Mouse (Mus musculus) lung, postnatal 0 days (tissue): ENCODE results near the gene Cntnap4. TPM values are rescaled to one million over a fixed set of nuclear protein-coding genes. Genes with fewer than 3 reads are reported as not detected.
"Not testable (repeated sequence)": the region's sequence is repeated elsewhere in the genome, so short reads cannot be mapped to it uniquely, and the experiment has no call there.

ENCODE experiments used
- ATAC-seq: fragments of 200-750 bp; cut with Nextera tagmentation; 2 replicates; pipeline ENCODE4 v1.8.0; 2017; ENCODE audit warnings: moderate library complexity
- DNase-seq: peaks from one replicate; pipeline ENCODE4 v3.0.0-alpha.2; 2016; ENCODE audit warnings: low spot score
- H3K27ac ChIP-seq: fragments of 300-500 bp; sonication (generic); 2 replicates; pipeline ENCODE4 v1.5.1; 2014; ENCODE audit warnings: antibody characterized with exemption, mild to moderate bottlenecking, low read length, mixed read lengths
- H3K27me3 ChIP-seq: fragments of 300-500 bp; sonication (generic); replicated peaks from 2 replicates; pipeline ENCODE4 v1.6.1; 2014; ENCODE audit warnings: low read length, mixed read lengths; ENCODE audit not compliant: insufficient read depth
- H3K36me3 ChIP-seq: fragments of 300-500 bp; sonication (generic); 2 replicates; pipeline ENCODE4 v1.6.1; 2014; ENCODE audit warnings: low read length, mixed read lengths; ENCODE audit not compliant: insufficient read depth
- H3K4me1 ChIP-seq: fragments of 300-500 bp; sonication (generic); 2 replicates; pipeline ENCODE4 v1.6.1; 2014; ENCODE audit warnings: antibody characterized with exemption, low read depth, low read length, mixed read lengths; ENCODE audit not compliant: insufficient read depth
- H3K4me2 ChIP-seq: fragments of 300-500 bp; sonication (generic); replicated peaks from 2 replicates; pipeline ENCODE4 v1.6.1; 2014; ENCODE audit warnings: low read depth, mild to moderate bottlenecking, low read length, moderate library complexity, mixed read lengths
- H3K4me3 ChIP-seq: fragments of 300-500 bp; sonication (generic); 2 replicates; pipeline ENCODE4 v1.5.1; 2014; ENCODE audit warnings: low read depth, low read length
- H3K9ac ChIP-seq: fragments of 300-500 bp; sonication (generic); replicated peaks from 2 replicates; pipeline ENCODE4 v1.6.1; 2014; ENCODE audit warnings: low read depth, mild to moderate bottlenecking
- H3K9me3 ChIP-seq: fragments of 300-500 bp; sonication (generic); 2 replicates; pipeline ENCODE4 v1.6.1; 2016; ENCODE audit warnings: low read length, mixed read lengths
- CTCF ChIP-seq: IDR thresholded peaks from 2 replicates; pipeline ENCODE4 v1.5.1; 2016; ENCODE audit warnings: antibody characterized with exemption, mild to moderate bottlenecking
- EP300 ChIP-seq: IDR thresholded peaks from 2 replicates; pipeline ENCODE4 v1.6.1; 2016; ENCODE audit warnings: antibody characterized with exemption, mild to moderate bottlenecking, control low read depth
- WGBS: fragments of 180-500 bp; shearing (Covaris S2); extraction: QIAGEN DNeasy Blood & Tissue Kit; methylation state at CpG from one replicate; pipeline ENCODE4 v1.1.7; 2014; 5-methylcytosine and 5-hydroxymethylcytosine counted together
- polyA plus RNA-seq: library from polyadenylated mRNA; unstranded; fragments of >200 nt; fragmentation: Nextera tagmentation; extraction: Ambion mirVana; gene quantifications from 2 replicates; pipeline ENCODE4 v1.2.1, GENCODE M21; 2015

The Cntnap4 gene
- polyA plus RNA-seq, 1 experiment from 2014 or later = not detected

DNA sequence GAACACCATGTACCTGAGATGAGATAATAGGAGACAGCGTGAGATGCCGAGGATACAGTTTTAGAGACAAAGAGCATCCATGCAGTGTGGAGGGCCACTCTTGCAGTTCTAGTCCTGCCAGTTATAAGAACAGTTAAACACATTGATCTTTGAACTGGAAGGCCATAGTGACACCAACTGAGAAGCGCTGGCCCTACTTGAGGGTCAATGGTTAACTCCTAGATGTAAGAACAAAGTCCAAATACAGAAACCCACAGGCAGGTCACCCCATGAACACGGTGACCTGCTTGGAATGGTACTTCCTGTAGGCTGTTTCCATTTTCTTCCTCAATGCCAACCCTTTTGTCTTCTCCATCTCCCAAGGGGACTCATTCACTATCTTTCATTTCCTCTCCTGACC is 173.5 kb downstream of the Cntnap4 start:
- 75% methylated on average over 4 of the region's 4 CpGs for WGBS
- no peak for TF ChIP-seq CTCF
- no peak for TF ChIP-seq EP300
- Histone ChIP-seq H3K4me1 (no peaks in the 10 kb centered on the region), H3K4me2 (no peak overlapping the region), H3K27me3 (no peaks in the 10 kb centered on the region), H3K9ac (no peak overlapping the region), H3K9me3 (no peaks in the 10 kb centered on the region), H3K27ac (no peak overlapping the region), H3K4me3 (no peak overlapping the region), H3K36me3 (no peaks in the 10 kb centered on the region)
- DNase-seq = no peak
- no peak for ATAC-seq

DNA sequence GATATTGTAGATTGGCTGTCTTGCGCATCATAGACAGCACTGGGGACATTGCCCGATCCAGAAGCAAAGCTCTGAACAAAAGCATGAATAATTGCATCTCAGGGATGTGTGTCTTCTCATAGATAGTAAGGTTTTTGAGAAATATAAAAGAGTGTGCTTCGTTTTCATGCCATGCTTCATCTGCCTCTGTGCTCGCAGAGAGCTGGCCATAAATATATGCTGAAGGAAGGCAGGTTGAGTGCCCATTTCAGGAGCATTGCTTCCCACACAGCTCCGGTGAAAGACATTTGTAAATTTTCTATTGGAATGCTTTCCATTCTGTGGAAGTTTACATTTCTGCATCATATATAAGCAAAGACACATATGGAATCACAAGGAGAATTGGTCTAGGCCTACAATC is 177.5 kb downstream of the Cntnap4 start:
- no peak for ATAC-seq
- DNase-seq = no peak
- TF ChIP-seq CTCF (no peak), EP300 (no peak)
- no peak overlapping the region for H3K4me3 ChIP-seq
- H3K36me3 ChIP-seq = no peaks in the 10 kb centered on the region
- 82% methylated on average over 5 of the region's 5 CpGs for WGBS
- no peaks in the 10 kb centered on the region for H3K4me1 ChIP-seq
- H3K4me2 ChIP-seq = no peak overlapping the region
- no peak overlapping the region for H3K9ac ChIP-seq
- H3K27ac ChIP-seq = no peak overlapping the region
- H3K27me3 ChIP-seq = no peaks in the 10 kb centered on the region
- H3K9me3 ChIP-seq = no peaks in the 10 kb centered on the region

DNA sequence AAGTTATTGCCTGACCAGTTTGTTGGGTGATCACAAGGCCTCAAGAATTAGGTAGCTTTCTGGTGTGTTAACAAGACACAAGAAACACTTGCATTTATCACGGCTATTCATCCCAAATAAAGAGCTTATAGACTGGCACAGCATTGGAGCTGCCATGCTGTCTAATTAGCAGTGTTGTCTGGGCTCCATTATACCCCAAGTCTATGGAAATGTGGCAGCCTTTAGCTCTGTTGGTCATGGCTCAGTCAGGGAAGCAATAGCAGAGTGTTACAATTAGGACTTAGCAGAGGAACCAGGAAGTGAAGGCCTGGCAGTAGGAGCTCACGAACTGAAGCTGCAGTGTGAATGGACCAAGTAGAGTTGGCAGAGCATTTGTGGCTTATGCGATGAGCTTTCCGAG is 185.3 kb downstream of the Cntnap4 start:
- 78% methylated on average over 4 of the region's 4 CpGs for WGBS
- no peak overlapping the region for H3K9ac ChIP-seq
- TF ChIP-seq CTCF (no peak), EP300 (no peak)
- DNase-seq (no peak), ATAC-seq (no peak)
- H3K9me3 ChIP-seq = no peaks in the 10 kb centered on the region
- no peaks in the 10 kb centered on the region for H3K4me1 ChIP-seq
- no peak overlapping the region for H3K27ac ChIP-seq
- H3K27me3 ChIP-seq = no peaks in the 10 kb centered on the region
- H3K4me3 ChIP-seq = no peak overlapping the region
- H3K36me3 ChIP-seq = no peaks in the 10 kb centered on the region
- no peak overlapping the region for H3K4me2 ChIP-seq

DNA sequence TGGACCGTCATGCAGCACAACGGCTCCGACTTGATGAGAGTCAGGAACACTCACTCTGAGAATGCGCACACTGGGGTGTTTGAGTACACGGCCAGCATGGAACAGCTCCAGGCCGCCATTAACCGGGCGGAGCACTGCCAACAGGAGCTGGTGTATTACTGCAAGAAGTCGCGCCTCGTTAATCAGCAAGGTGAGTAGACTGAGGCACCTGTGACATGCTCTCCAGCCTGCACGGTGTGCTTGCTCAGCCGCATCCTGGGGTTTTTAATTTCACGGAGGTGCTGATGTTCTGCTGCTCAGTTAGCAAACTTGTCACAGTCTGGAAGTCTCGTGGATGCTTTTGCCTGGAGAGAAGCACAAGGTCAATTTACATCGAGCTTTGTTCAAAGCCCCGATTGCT is 233.2 kb downstream of the Cntnap4 start:
- TF ChIP-seq EP300 (no peak), CTCF (no peak)
- Histone ChIP-seq H3K4me3 (no peak overlapping the region), H3K4me1 (no peaks in the 10 kb centered on the region), H3K27me3 (no peaks in the 10 kb centered on the region), H3K4me2 (no peak overlapping the region), H3K27ac (no peak overlapping the region), H3K36me3 (no peaks in the 10 kb centered on the region), H3K9ac (no peak overlapping the region), H3K9me3 (no peaks in the 10 kb centered on the region)
- ATAC-seq (no peak), DNase-seq (no peak)
- 92% methylated on average over 17 of the region's 17 CpGs for WGBS

DNA sequence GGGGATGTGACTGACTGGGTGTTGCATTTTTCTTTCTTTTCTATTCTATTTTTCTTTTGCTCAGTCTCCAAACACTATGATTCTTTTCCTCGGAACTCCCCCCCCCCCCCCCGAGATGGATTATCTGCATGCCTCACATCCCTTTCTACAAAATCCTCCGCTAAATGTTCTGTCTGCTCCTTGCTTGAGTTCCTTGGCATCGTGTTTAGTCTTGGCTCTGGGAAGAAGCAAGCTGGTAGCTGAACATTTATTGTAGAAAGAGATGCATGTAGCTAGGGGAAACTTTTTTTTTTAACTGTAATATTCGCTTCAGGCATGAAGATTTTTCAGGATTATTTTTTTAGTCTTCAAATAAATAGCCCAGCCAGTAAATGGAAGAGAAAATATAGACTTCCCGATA is 239.5 kb downstream of the Cntnap4 start:
- no peak overlapping the region for H3K4me3 ChIP-seq
- H3K27me3 ChIP-seq = no peaks in the 10 kb centered on the region
- DNase-seq = no peak
- TF ChIP-seq CTCF (no peak), EP300 (no peak)
- no peaks in the 10 kb centered on the region for H3K9me3 ChIP-seq
- no peak overlapping the region for H3K27ac ChIP-seq
- H3K4me2 ChIP-seq = no peak overlapping the region
- no peak for ATAC-seq
- H3K36me3 ChIP-seq = no peaks in the 10 kb centered on the region
- 70% methylated on average over 6 of the region's 6 CpGs for whole genome bisulfite sequencing
- no peaks in the 10 kb centered on the region for H3K4me1 ChIP-seq
- no peak overlapping the region for H3K9ac ChIP-seq

DNA sequence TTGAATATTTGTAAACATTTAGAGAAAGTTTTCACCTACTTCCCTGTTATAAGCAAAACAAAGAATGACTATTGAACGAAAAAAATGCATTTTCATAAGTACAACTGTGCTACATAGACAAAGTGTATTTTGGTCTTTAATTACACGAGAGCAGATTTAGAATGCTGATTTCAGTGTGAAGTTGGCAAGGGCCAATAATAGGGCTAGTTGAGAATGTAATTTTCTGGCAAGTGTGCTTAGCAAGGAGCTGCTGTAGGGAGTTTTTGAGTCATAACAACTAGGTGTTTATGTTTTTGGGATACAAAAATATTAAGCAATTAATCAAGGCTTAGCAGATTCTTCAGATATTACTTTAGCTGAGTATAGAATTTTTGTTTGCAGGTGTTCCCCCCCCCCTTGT is 271.2 kb downstream of the Cntnap4 start:
- TF ChIP-seq CTCF (no peak), EP300 (no peak)
- H3K4me1 ChIP-seq = no peaks in the 10 kb centered on the region
- DNase-seq (no peak), ATAC-seq (no peak)
- no peak overlapping the region for H3K4me2 ChIP-seq
- WGBS = 51% methylated on average over 2 of the region's 2 CpGs
- H3K9me3 ChIP-seq = no peaks in the 10 kb centered on the region
- H3K9ac ChIP-seq = no peak overlapping the region
- H3K27me3 ChIP-seq = no peaks in the 10 kb centered on the region
- no peaks in the 10 kb centered on the region for H3K36me3 ChIP-seq
- no peak overlapping the region for H3K27ac ChIP-seq
- H3K4me3 ChIP-seq = no peak overlapping the region

DNA sequence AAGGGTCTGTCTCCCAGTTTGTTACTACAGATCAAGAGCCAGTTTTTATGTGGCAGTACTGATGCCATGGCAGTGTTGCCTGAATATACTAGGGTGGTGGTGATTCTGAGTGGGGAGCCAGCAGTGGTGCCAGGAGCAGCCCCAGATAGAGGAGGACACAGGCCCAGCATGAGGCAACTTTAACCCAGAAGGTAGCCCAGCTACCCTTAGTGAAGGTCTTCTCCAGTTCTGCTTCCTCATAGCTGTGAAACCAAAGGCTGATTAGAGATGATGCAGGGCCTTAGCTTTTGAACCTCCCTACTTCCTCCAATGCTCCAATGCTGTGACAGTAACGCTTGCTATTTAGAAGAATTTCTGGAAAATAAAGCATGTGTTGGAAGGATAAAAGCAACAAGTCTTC is 279.7 kb downstream of the Cntnap4 start:
- H3K36me3 ChIP-seq, H3K27me3 ChIP-seq, H3K9me3 ChIP-seq, H3K4me3 ChIP-seq, H3K4me1 ChIP-seq, DNase-seq, H3K9ac ChIP-seq, H3K4me2 ChIP-seq, H3K27ac ChIP-seq, ATAC-seq: not testable (repeated sequence)
- WGBS = 83% methylated on average over 1 of the region's 1 CpGs
